Mouse (Mus musculus): ENCODE results near the gene Tmem229b.

- no peak for TF ChIP-seq CTCF (IDR thresholded peaks at IDR 0.05; ENCODE audit: control insufficient read depth, insufficient read depth, insufficient replicate concordance, low read depth, low read length)
- TF ChIP-seq POLR2A (IDR thresholded peaks at IDR 0.05; ENCODE audit: control insufficient read depth, low read depth, low read length) = no peak
Observed at GRCm38 (mm10) chr12:78983296-78984034, 24.0 kb downstream of the Tmem229b start.

All from testis, adult 2 months (tissue).